Mouse (Mus musculus): ENCODE measurements around the gene Gigyf1. TPM values are rescaled to one million over a fixed set of nuclear protein-coding genes. Genes with fewer than 3 reads are reported as not detected.

Gene Gigyf1
- total RNA-seq, 2 experiments from 2014 or later = 40.2 to 50.4 TPM

GRCm38 (mm10) chr5:137570691-137571586, 52.6 kb downstream of the Gigyf1 start:
- DNase-seq (ENCODE audit: low spot score in 2 of 2) = no peak

- peak; percentile 56 to 57 for DNase-seq (ENCODE audit: low spot score in 2 of 2)
Observed at GRCm38 (mm10) chr5:137574470-137574901, 56.1 kb downstream of the Gigyf1 start.

Small RNA genes within 50 kb of the gene (microRNA-seq; reads per million reads assigned to microRNA genes)
- gene Mir6418 = 1.6 to 2.9 reads per million in 2 experiments

Other genes starting within 250 kb of the Gigyf1 start
- 10 to 100 TPM; 93.0 to 97.4 TPM for gene Ache, start 231.0 kb upstream of the Gigyf1 start, total RNA-seq (2021)
- gene Ufsp1, start 223.9 kb upstream of the Gigyf1 start, total RNA-seq (2021) = 10 to 100 TPM; 20.4 to 21.8 TPM
- 100 to 1,000 TPM; 188 to 191 TPM for gene Srrt, start 210.9 kb upstream of the Gigyf1 start, total RNA-seq (2021)
- 1 to 10 TPM; 6.2 to 7.7 TPM for gene Trip6, start 204.1 kb upstream of the Gigyf1 start, total RNA-seq (2021)
- 10 to 100 TPM; 28.8 to 30.7 TPM for gene Slc12a9, start 185.0 kb upstream of the Gigyf1 start, total RNA-seq (2021)
- gene Ephb4, start 168.4 kb upstream of the Gigyf1 start, total RNA-seq (2021) = 1 to 10 TPM; 8.3 to 9.3 TPM
- under 1 TPM; 0.36 to 0.43 TPM for gene Zan, start 41.5 kb upstream of the Gigyf1 start, total RNA-seq (2021)
- gene Pop7, start 16.0 kb upstream of the Gigyf1 start, total RNA-seq (2021) = 10 to 100 TPM; 30.7 to 36.5 TPM
- not detected for gene Epo, start 14.7 kb downstream of the Gigyf1 start, total RNA-seq (2021)
- gene Gnb2, start 15.0 kb downstream of the Gigyf1 start, total RNA-seq (2021) = 100 to 1,000 TPM; 874 to 885 TPM
- gene Actl6b, start 35.0 kb downstream of the Gigyf1 start, total RNA-seq (2021) = 100 to 1,000 TPM; 124 to 134 TPM
- 10 to 100 TPM; 22.4 to 23.0 TPM for gene Tfr2, start 51.3 kb downstream of the Gigyf1 start, total RNA-seq (2021)
- gene Mospd3, start 82.5 kb downstream of the Gigyf1 start, total RNA-seq (2021) = 10 to 100 TPM; 46.1 to 51.8 TPM
- gene Pcolce, start 95.2 kb downstream of the Gigyf1 start, total RNA-seq (2021) = 10 to 100 TPM; 10.7 to 12.0 TPM
- under 1 TPM; 0.27 to 0.36 TPM for gene Fbxo24, start 110.5 kb downstream of the Gigyf1 start, total RNA-seq (2021)
- 10 to 100 TPM; 13.2 to 20.1 TPM for gene Lrch4, start 110.6 kb downstream of the Gigyf1 start, total RNA-seq (2021)
- 1 to 10 TPM; 8.7 to 8.9 TPM for gene Gm20605, start 110.6 kb downstream of the Gigyf1 start, total RNA-seq (2021)
- gene Sap25, start 122.8 kb downstream of the Gigyf1 start, total RNA-seq (2021) = 1 to 10 TPM; 5.0 to 7.5 TPM
- under 1 TPM; 0.18 to 0.25 TPM for gene Irs3, start 127.2 kb downstream of the Gigyf1 start, total RNA-seq (2021)
- gene Agfg2, start 166.2 kb downstream of the Gigyf1 start, total RNA-seq (2021) = 10 to 100 TPM; 46.2 to 46.9 TPM
- gene Nyap1, start 223.1 kb downstream of the Gigyf1 start, total RNA-seq (2021) = 100 to 1,000 TPM; 100 to 105 TPM
- 100 to 1,000 TPM; 141 to 146 TPM for gene Tsc22d4, start 227.2 kb downstream of the Gigyf1 start, total RNA-seq (2021)